Mouse (Mus musculus): ENCODE measurements around the gene Gpkow.

GRCm38 (mm10) chrX:7658031-7658784 is 38.7 kb upstream of the Gpkow start:
- no peak for TF ChIP-seq CTCF (IDR thresholded peaks at IDR 0.05; ENCODE audit: insufficient read depth, low read depth, low read length)
- TF ChIP-seq POLR2A (IDR thresholded peaks at IDR 0.05; ENCODE audit: insufficient read depth, low read depth, low read length): no peak
